Mouse (Mus musculus) urinary bladder, postnatal 25 days (tissue): ENCODE data around the gene Abcb10.
"Not testable (repeated sequence)": the region's sequence is repeated elsewhere in the genome, so short reads cannot be mapped to it uniquely, and the experiment has no call there.

ENCODE experiments used
- DNase-seq: peaks from one replicate; pipeline ENCODE4 v3.0.0; 2022; ENCODE audit warnings: low spot score

Gene Abcb10

DNA sequence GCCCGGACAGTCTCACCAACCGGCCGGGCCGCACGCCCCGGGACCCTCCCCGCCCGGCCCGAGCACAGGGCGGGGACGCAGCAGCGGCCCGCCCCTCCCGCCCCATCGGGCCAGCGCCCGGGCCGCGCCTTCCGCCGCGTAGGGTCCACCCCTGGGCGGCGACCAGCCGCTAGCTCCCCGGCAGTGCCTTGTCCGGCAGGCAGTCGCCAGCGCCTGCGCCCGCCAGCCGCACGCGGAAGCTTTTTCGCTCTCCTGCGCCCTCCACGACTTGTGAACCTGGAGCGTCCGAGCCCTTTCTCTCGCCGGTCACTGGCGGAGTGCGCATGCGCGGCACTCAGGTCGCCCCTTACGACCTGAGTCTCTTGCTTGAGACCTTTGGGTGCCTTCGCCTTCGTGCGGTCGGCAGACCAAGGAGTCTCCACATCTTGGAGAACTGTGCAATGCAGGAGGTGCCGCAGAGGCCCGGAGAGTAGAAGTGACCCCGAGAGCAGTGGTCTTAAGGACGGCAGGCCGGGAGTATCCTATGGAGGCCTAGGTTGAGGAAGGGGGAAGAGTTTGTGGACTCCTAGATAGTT is at the start of gene Abcb10:
Gene Abcb10 (minus strand): TSS at position 297 of the 575 bp plus-strand sequence.
- peak; percentile 82 for DNase-seq

DNA sequence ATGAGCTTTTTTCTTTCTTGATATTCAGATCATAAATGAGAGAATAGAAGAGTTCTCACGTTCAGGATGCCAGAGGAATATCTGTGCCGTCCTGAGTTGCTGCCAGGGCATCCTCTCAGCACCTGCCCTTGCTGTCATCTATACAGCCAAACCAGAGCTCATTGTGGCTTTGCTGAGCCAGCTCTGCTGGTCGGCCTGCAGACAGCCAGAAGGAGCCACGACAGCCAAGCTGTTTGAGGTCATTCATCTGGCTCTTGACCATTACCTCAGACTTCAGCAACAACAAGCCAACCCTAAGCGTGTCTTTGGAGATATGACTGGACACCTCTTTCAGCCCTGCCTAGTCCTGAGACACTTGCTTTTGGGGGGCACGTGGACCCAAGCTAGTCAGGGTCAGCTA is 44.9 kb upstream of the Abcb10 start:
- DNase-seq = no peak

DNA sequence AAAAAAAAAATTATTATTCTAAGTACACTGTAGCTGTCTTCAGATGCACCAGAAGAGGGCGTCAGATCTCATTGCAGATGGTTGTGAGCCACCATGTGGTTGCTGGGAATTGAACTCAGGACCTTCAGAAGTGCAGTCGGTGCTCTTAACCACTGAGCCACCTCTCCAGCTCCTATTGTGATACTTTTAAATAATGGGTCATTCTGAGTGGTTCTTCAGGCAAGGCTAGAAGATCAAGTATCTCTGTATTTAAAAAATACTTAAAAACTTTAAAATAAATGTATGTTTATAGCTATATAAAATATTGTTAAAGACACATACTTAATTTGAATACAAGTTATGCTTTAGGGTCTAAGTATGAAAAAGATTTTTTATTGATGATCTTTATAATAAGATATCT is 43.3 kb upstream of the Abcb10 start:
- not testable (repeated sequence) for DNase-seq

DNA sequence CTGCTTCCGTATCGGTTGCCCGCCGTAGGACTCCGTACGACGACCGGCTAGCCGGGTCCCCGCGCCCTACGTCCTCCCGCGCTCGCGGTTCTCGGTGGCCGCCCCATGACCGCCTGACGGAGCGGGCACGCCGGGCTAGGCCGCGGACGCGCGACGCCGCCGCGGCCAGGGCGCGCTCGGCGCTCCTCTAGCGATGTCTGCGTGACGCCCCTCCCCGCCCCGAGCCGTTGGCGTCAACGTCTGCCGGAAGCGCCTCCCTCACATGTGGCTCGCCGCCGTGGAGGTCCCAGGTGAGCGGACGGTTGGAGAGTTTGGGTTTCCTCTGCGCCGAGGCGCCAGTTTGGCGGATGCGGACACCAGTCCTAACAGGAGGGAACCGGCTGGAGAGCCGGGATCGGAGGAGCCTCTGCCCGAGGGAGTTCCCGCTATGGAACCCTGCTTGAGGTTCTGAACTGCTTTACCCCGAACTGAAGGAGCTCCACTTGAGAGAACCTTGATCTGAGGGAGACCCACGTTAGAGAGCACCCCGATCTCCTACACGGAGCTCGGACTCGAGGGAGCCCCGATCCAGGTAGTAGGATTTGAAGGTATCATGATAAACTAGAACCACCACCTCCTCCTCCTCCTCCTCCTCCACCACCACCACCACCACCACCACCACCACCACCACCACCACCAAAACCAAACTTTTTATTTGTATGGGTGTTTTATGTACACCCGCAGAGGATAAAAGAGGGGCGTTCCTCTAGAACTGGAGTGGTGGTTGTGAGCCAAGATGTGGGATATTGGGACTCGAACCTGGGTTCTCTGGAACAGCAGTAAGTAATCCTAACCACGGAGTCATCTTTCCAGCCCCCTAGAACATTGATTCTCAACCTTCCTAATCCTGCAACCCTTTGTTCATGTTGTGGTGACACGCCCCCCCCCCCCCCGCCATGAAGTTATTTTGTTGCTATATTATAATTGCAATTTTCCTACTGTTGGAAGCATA is 38.6 kb upstream of the Abcb10 start, which contains the start of the genes Taf5l and Urb2:
Gene Taf5l (minus strand): TSS at position 161 of the 991 bp plus-strand sequence.
Gene Urb2 (plus strand): TSS at position 272 of the 991 bp plus-strand sequence.
- peak; percentile 92 for DNase-seq

DNA sequence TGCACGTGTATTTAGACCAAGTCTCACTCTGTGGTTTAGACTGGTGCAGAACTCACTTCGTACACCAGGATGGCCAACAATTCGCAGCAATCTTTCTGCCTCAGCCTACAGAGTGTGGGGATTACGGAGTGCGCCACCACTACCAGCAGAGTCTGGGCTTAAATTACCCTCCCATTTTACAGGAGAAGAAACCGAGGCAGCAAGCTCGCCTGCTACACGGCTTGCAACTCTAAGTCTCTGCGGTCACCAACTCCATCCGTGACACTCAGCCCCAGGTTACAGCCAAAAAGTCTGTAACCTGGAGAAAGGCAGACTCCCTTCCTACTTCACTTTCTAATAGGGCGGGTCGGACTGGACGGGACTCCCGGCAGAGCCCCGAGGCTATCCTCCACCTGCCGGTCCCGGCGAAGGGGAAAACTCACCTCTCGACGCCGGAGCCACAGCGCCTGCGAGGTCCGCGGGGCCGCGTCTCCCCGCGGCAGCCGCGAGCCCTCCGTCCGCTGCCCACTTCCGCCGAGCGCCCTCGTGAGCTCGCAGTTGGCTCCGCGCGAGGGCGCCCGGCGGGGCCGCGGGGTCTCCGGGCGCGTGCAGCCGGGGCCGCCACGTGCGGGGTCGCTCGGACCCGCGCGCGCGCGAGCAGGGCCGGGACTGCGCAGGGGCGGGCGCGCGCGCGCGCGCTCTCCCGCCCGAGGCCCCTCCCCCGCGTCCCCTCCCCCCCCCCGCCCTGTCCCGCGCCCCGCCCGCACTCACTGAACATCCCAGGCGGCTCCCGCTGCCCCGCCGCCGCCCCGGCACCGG is 37.7 kb upstream of the Abcb10 start:
- DNase-seq = peak; percentile 50

DNA sequence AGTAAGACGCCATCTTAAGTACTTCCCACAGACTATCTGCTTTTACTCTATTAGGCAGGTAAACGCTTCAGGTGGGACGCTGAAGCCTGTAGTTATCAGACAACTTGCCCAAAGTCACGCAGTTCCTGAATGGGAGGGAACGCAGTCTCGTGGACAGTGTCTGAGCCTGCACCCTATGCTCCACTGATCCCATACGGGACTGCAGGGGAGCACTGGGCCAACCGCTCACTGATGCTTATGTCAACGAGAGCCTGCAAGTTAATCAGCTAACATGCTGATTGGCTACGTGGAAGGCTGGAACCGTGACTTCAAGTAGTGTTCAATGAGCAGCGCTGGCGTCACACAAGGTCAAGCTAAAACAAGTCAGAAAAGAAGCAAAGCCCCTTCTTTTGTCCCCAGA is 36.9 kb upstream of the Abcb10 start:
- DNase-seq = peak; percentile 11

DNA sequence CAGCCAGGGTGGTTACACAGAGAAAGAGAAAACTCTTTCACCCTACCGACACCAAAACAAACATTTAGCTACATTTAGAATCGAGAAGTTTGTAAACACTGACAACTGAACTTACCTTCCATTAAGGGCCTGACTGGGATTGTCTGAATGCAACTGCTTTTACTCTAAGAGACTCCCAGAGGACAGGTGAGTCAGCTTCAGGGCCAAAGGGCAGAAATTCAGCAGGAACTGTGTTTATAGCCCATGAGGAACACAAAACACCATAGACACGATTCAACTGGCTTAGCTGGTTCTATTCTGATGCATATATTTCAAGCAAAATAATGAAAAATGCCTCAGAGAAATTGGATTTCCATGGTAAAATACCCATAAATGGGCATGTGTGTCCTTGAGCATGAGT is 31.8 kb upstream of the Abcb10 start:
- no peak for DNase-seq

DNA sequence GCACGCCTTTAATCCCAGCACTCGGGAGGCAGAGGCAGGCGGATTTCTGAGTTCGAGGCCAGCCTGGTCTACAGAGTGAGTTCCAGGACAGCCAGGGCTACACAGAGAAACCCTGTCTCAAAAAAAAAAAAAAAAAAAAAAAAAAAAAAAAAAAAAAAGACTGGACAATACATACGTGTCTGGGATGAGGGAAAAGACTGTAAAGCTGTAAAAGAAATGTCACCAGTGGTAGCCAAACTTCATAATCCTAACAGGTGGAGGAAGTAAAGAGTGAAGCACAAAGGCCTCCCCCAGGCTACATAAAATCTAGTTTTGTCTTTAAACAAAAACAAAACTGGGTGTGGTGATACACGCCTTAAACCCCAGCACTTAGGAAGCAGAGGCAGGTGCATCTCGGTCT is 31.4 kb upstream of the Abcb10 start:
- DNase-seq = not testable (repeated sequence)

DNA sequence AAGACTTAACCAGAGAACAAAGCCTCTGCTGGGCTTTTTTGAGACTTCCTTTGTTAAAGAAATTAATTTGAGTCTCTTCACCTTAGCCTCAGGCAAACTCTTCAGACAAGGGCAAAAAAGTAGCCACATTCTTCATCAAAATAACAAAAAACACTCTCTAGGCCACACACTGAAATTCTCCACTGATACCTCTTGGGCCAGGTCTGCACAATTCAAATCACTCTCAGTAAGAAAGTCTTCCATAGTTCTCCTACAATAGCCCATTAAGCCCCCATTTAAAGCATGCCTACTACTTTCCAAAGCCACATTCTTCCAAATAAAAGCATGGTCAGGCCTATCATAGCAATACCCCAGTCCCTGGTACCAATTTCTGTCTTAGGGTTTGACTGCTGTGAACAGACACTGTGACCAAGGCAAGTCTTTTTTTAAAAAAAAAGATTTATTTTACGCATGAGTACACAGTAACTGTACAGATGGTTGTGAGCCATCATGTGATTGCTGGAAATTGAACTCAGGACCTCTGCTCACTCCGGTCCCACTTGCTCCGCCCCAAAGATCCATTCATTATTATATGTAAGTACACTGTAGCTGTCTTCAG is 29.2 kb upstream of the Abcb10 start:
- DNase-seq = no peak

DNA sequence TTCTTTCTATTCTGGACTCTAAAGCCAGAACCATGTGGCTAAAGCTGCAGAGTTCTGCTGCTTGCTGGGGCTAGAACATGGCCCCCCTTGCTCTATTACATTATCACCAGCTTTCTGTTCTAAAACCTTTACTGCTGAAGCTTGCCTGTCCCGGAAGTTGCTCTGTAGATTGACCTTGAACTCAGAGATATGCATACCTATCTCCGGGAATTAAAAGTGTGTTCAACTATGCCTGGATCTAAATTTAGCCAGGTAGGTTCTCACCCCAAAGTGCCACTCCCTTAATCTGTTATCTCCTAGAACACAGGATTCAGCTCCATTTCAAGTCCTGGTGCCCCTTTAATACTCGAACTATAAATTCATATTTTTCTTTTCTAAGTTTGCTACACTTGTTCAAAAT is 28.7 kb upstream of the Abcb10 start:
- DNase-seq = no peak

DNA sequence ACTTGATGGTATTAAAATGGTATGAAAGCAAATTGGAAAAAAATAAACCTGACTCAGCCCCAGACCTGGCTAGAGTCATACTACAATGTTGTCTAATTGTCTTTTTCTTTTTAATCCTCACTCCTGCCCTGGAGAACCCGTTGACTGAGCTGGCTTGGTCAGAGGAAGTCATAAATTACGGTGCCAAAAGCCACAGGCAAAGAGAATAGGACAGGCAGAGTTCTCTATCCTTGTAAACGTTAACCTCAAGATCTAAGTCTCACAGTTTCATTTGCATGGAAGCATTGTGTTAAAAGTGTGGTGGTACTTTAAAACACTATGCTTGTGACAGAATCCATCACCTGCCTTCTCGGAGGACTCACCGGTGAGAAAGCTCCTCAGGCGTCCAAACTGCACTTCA is 24.9 kb upstream of the Abcb10 start:
- DNase-seq = no peak

DNA sequence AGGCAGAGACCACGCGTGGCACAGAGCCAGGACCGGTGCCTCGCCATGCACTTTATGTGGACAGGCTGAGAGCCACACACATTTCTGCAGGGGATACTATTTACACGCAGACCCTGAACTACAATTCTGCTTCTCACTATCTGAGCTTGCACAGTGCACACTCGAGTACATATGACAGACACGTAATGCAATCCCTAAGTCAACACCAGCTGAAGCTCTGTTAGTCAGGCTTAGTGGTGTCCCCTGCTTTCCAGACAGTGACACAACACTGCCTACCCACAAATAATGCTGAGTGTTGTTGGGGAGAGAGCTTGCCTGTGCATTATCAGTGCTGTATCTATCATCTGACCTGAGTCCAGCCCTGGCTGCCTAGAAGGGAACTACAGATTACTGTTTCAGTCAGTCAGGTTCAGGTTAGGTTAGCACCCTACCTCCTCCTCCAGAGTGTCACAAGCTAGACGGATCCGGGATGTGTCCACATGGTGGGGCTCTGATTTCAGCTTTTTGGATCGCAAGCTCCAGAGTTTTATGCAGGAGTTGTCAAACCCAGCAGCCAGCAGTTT is 19.7 kb upstream of the Abcb10 start:
- DNase-seq = no peak

DNA sequence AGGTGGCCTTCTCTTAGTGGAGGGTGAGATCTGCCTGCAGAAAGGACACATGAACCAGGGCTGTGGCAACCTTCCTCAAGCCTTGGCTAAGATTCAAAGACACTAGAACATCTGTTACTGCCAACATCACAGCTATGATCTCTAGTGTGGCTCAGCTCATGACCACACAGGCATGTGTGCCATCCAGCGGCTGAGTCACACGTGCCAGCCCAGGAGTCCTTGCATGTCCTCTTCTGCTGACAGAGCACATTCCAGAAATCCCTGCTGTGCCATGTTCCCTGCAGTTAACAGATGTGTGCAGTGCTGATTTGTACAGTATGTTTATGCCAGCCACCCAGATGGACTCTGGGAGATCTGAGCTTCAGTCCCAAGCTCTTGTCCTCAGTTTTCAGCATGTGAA is 16.6 kb upstream of the Abcb10 start:
- DNase-seq = no peak

DNA sequence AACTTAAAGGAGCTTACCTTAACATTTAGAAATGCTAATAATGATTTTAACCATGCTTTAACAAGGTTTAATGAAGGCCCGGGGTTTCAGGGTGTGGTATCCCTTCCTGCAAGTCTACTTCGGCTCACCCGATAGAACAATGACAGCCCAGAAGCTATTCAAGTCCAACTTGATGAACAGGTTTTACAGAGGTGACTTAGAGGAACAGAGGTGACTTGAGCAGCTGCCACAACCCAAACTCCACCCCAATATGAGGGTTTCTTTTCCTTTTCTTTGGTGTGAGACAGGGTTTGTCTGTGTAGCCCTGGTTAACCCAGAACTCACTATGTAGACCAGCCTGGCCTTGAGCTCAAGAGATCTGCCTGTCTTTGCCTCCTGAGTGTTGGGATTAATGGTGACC is 11.1 kb upstream of the Abcb10 start:
- no peak for DNase-seq

DNA sequence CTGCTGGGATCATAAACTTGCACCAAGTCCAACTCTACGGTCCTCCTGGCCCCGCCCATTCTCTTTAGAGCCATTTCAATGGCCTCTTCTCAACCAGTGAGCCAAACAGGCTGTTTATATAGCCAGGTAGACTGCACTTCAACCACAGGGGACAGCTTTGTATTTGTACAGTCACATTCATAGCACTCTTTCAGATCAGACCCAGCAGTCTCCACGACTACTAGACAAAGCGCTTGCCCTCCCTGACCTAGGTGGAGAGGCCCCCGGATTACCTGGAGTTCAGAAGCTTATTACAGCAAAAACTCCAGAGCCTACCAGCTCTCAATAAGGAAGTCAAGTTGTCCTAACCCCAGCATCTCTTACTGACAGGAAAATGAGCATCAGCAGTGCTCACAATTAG is 10.7 kb upstream of the Abcb10 start:
- no peak for DNase-seq

DNA sequence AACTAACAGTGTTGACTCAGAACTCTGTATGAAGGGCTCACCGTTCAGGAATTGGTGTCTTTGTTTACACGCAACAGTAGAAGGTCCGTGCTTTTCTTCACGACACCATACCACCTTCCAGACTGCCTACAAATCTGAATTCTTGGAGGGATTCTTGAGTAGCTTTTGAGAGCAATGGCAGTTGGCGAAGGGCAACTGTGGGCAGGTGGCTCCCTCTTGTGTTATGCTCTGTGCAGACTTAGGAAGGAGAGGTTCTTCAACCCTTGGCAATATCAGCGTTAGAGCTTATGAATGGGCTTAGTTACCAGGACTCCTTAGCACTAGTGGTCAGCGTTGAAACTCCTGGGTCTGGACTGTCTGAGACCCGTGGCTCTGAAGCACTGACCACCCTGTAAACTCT is 9.7 kb upstream of the Abcb10 start:
- no peak for DNase-seq

DNA sequence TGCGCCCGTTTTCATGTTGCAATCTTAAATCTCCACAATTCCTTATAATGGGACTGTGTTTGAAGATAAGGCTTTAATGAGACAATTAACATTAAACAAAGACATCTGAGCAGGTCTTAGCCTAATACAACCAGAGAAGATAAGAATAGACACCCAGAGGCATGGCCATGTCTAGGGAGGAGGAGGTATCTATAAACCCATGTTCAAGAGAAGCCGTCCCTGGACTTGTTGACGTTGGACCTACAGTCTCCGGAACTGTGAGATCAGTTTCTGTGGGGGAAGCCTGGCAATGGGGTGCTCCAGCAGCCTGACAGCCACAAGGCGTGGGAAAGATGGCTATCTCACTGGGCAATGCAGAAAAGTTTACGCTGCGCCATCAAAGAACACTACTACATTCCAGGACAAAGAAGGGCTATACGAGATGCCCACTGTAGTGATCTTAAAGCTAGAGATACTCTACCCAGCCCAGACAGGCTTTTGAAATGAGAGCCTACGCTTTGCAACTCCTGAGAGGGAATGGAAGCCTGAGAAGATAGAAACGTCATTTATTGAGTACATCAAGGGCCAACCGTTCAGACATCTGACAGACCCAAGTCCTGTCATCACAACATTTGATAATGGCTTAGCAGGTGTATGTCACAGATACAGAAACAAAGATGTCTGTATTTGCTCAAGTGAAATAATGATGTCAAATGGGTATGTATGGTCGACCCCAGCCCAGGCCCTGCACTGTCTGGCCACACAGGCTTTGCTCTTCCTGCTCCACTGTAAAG is 7.5 kb upstream of the Abcb10 start:
- DNase-seq = no peak

DNA sequence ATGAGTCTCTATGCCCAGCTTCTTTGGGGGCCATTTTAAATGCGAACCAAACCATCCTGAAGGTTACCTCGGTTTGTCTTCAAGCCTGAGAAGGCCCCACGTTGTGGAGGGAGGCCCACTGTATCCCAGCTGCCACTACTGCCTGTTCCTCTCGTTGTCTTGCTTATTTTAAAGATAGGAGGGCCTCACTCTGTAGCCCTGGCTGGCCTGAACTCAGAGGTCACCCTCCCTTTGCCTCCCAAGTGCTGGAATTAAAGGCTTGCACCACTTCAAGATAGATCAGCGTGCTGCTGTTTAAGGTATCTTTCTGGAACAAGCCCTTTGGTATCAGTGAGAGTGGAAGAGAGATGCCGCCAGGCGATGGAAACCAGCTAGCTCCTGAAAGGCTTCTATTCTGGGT is 6.2 kb upstream of the Abcb10 start:
- no peak for DNase-seq

DNA sequence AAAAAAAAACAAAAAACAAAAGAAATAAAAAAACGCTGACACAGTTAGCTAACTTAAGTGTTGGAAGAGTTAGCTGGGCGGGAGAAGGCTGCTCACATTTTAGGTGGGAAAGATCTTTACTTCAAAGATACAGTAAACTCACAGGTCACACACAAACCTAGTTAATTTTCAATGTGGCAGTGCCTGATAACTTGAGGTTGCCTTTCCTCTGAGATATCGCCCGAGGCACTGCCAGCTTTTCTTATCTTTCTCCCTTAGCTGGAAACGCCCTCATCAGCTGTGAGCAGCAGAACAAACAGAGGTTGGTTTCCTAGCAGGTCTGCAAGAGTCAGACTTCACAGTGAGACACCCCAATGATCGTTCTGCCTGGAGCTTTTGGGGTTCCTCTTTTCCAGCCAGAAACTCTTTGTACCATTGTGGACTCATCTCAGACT is 5.7 kb upstream of the Abcb10 start:
- DNase-seq = no peak

DNA sequence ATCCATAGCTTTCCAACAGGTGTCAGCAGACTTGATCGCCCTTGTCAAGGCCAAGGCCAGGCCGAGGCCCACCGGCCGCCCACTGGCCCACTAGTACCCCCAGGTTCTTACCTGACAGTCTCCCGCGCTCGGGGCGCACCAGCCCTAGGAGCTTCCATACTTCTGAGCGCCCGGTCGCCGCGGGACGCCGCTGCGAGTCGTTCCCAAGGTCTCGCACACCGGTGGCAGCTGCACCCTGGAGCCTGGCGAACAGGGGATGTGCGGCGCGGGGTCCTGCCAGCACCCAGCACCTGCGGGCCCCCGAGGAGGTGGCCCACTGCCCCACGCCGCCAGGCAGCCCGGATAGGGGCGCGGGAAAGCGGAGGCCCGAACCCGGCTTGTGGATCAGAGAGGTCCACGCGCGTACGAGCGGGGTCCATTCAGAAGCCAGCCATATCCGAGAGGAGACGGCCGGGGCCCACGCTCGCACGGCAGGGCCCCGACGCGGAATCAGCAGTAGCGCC is 580 bp downstream of the Abcb10 start:
- DNase-seq = no peak

DNA sequence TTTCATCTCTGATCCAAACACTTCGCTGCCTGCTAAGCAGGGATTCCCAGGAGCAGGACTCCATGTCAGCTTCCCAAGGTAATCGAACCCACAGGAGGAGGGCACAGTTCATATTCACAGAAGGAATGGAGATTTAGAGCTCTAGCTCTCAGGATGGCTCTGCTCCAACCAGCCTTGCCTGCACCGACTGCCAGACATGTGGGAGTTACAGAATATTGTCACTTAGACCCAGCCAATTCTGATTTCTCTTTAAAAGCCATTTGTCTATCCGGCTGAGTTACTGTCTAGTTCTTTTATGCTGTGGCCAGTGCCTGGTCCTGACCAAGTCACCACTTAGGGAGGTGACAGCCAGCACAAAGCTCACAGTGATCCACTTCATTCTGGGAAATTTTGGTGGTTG is 1.2 kb downstream of the Abcb10 start:
- no peak for DNase-seq
